Mouse (Mus musculus) stomach, embryonic 16.5 days (tissue): Measurements from ENCODE around the gene 2310046K23Rik. TPM values are rescaled to one million over a fixed set of nuclear protein-coding genes. Genes with fewer than 3 reads are reported as not detected.

Source experiments
- ATAC-seq: fragments of 200-750 bp; cut with Nextera tagmentation; 2 replicates; pipeline ENCODE4 v1.8.0; 2017; ENCODE audit warnings: moderate number of reproducible peaks, moderate TSS enrichment; ENCODE audit not compliant: insufficient read depth, low FRiP score
- H3K27ac ChIP-seq: fragments of 300-500 bp; sonication (generic); 2 replicates; pipeline ENCODE4 v1.5.1; 2014; ENCODE audit warnings: low read length
- H3K27me3 ChIP-seq: fragments of 300-500 bp; sonication (generic); 2 replicates; pipeline ENCODE4 v1.6.1; 2014; ENCODE audit warnings: low read length, control low read depth, mixed read lengths; ENCODE audit not compliant: control insufficient read depth, insufficient read depth
- H3K36me3 ChIP-seq: fragments of 300-500 bp; sonication (generic); 2 replicates; pipeline ENCODE4 v1.6.1; 2014; ENCODE audit warnings: low read length; ENCODE audit not compliant: control insufficient read depth, insufficient read depth
- H3K4me1 ChIP-seq: fragments of 300-500 bp; sonication (generic); 2 replicates; pipeline ENCODE4 v1.6.1; 2014; ENCODE audit warnings: low read length, control low read depth, mixed read lengths; ENCODE audit not compliant: control insufficient read depth, insufficient read depth
- H3K4me2 ChIP-seq: fragments of 300-500 bp; sonication (generic); 2 replicates; pipeline ENCODE4 v1.6.1; 2014; ENCODE audit warnings: low read depth, low read length, mixed read lengths
- H3K4me3 ChIP-seq: fragments of 300-500 bp; sonication (generic); replicated peaks from 2 replicates; pipeline ENCODE4 v1.5.1; 2014; ENCODE audit warnings: mild to moderate bottlenecking, low read length
- H3K9ac ChIP-seq: fragments of 300-500 bp; sonication (generic); 2 replicates; pipeline ENCODE4 v1.6.1; 2014; ENCODE audit warnings: low read length
- H3K9me3 ChIP-seq: fragments of 300-500 bp; sonication (generic); replicated peaks from 2 replicates; pipeline ENCODE4 v1.6.1; 2016; ENCODE audit warnings: low read length, control low read depth; ENCODE audit not compliant: control insufficient read depth
- WGBS: fragments of 180-500 bp; shearing (Covaris S2); extraction: QIAGEN DNeasy Blood & Tissue Kit; methylation state at CpG from one replicate; pipeline ENCODE4 v1.1.7; 2014; 5-methylcytosine and 5-hydroxymethylcytosine counted together
- polyA plus RNA-seq: library from polyadenylated mRNA; unstranded; fragments of >200 nt; fragmentation: Nextera tagmentation; extraction: Ambion mirVana; gene quantifications from 2 replicates; pipeline ENCODE4 v1.2.1, GENCODE M21; 2015

Gene 2310046K23Rik
- polyA plus RNA-seq, result not detected in 2 replicates

- ATAC-seq, result no peak
Measured at GRCm38 (mm10) chr3:92534411-92534810, at the start of gene 2310046K23Rik. Gene 2310046K23Rik, minus strand, starts transcription at chr3:92534511.

GRCm38 (mm10) chr3:92583164-92583826 is 49.0 kb upstream of the 2310046K23Rik start:
- H3K27me3 ChIP-seq, result no peaks in the 10 kb centered on the region
- no peak overlapping the region for H3K4me3 ChIP-seq
- H3K4me1 ChIP-seq, result 0 out of 2 replicates have a peak, but pooled peaks cover 4% of the 10 kb centered on the region
- 42% methylated on average over 3 of the region's 3 CpGs for WGBS
- H3K36me3 ChIP-seq, result no peaks in the 10 kb centered on the region
- no peak for ATAC-seq
- H3K9me3 ChIP-seq, result no peaks in the 10 kb centered on the region
- no peak overlapping the region for H3K27ac ChIP-seq
- no peak overlapping the region for H3K4me2 ChIP-seq
- no peak overlapping the region for H3K9ac ChIP-seq

More at GRCm38 (mm10) chr3:92534411-92534810, at the start of gene 2310046K23Rik:
- Histone ChIP-seq H3K27ac (no peak within 1 kb of the TSS), H3K36me3 (no peaks in the 10 kb centered on the region), H3K27me3 (no peaks in the 10 kb centered on the region), H3K9ac (no peak within 1 kb of the TSS), H3K9me3 (no peaks in the 10 kb centered on the region), H3K4me3 (no peak within 1 kb of the TSS), H3K4me2 (no peak within 1 kb of the TSS), H3K4me1 (no peaks in the 10 kb centered on the region)
- WGBS, result 87% methylated on average over 3 of the region's 3 CpGs

GRCm38 (mm10) chr3:92579508-92579907 is 45.2 kb upstream of the 2310046K23Rik start:
- peak; percentile 75; the same call in 1 of the 2 replicates for ATAC-seq
- Histone ChIP-seq H3K9me3 (no peaks in the 10 kb centered on the region), H3K27ac (peak overlapping the region; percentile 69), H3K9ac (no peak overlapping the region), H3K27me3 (no peaks in the 10 kb centered on the region), H3K4me3 (no peak overlapping the region), H3K36me3 (no peaks in the 10 kb centered on the region), H3K4me2 (no peak overlapping the region), H3K4me1 (0 out of 2 replicates have a peak, but pooled peaks cover 4% of the 10 kb centered on the region)
- 56% methylated on average over 1 of the region's 1 CpGs for WGBS

DNA sequence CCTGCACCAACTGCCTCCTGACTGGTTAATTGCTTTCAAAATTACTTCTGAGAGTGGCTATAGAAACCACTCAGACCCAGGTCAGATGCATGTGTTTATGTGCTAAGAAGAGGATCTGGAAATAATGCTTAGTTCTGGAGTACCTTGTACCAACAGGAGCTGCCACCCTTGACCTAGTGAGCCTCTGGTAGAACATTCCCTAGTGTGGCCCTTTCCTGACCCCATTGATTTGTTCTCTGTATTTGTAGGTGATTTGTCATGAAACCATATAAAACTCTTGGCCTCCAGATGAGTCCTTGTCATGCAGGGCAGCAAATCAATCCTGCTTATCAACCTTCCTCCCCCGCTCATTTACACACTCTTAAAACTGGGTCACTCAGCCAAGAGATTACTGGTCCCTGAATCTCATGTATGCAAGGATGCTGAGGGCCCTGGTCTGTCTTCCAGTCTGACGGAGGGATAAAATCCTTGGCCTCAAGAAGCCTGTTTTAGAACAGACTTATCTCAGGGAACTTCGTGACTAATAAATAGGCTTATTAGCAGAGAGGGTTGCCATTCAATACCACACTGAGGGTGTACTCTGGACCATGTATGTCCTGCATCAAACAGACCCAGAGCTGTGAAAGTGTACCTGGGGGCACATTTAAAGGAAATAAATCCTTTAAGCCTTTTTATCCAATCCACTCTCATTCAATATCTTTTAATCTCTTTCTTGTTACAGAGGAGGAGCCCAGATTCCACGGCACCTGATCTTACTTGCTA is 44.5 kb upstream of the 2310046K23Rik start:
- H3K4me2 ChIP-seq, result no peak overlapping the region
- H3K9me3 ChIP-seq, result no peaks in the 10 kb centered on the region
- H3K4me3 ChIP-seq, result no peak overlapping the region
- H3K27me3 ChIP-seq, result no peaks in the 10 kb centered on the region
- H3K36me3 ChIP-seq, result no peaks in the 10 kb centered on the region
- H3K4me1 ChIP-seq, result 0 out of 2 replicates have a peak, but pooled peaks cover 4% of the 10 kb centered on the region
- 44% methylated on average over 4 of the region's 4 CpGs for WGBS
- H3K9ac ChIP-seq, result no peak overlapping the region
- ATAC-seq, result 0 out of 2 replicates have a peak, but pooled peaks have one; percentile 25
- H3K27ac ChIP-seq, result peak overlapping the region; percentile 69

- no peak within 1 kb of the TSS for H3K4me3 ChIP-seq
- no peak within 1 kb of the TSS for H3K4me2 ChIP-seq
- WGBS, result 71% methylated on average over 1 of the region's 1 CpGs
- H3K27ac ChIP-seq, result no peak within 1 kb of the TSS
- ATAC-seq, result no peak
- no peak within 1 kb of the TSS for H3K9ac ChIP-seq
- no peaks in the 10 kb centered on the region for H3K27me3 ChIP-seq
- H3K9me3 ChIP-seq, result no peaks in the 10 kb centered on the region
- H3K4me1 ChIP-seq, result no peaks in the 10 kb centered on the region
- H3K36me3 ChIP-seq, result no peaks in the 10 kb centered on the region
Measured at GRCm38 (mm10) chr3:92573449-92574041, 39.2 kb upstream of the 2310046K23Rik start, which contains the start of gene Ivl. Gene Ivl, minus strand, starts transcription at chr3:92573735.

DNA sequence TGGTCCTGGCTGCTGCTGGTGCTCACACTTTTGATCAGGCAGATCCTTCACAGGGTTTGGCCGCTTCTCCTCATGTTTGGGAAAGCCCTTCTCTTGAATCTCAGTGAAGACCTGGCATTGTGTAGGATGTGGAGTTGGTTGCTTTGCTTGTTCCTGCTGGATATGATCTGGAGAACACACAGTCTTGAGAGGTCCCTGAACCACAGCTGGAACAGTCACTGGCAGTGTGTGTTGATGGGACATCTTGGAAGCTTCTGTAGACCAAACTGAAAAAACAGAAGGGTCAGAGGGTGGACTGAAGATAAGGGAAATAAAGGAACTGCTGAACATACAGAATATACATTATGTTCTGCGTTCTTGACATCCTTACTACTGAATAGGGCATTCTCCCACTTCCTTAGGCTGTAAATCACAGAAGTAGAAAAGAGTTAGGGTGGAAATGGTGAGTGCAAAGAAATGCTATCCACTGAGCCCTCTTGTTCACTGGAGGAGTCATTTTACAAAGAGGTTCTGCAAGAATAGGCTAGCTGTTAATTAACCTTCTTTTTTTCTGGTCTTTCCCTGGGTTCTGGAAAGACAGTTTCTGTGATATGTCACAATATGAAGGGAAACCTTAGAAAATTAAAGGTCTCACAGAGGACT is 38.3 kb upstream of the 2310046K23Rik start:
- Histone ChIP-seq H3K27ac (no peak overlapping the region), H3K4me3 (no peak overlapping the region), H3K36me3 (no peaks in the 10 kb centered on the region), H3K4me1 (no peaks in the 10 kb centered on the region), H3K27me3 (no peaks in the 10 kb centered on the region), H3K9ac (no peak overlapping the region), H3K4me2 (no peak overlapping the region), H3K9me3 (no peaks in the 10 kb centered on the region)
- WGBS, result 44% methylated on average over 2 of the region's 2 CpGs
- ATAC-seq, result no peak

DNA sequence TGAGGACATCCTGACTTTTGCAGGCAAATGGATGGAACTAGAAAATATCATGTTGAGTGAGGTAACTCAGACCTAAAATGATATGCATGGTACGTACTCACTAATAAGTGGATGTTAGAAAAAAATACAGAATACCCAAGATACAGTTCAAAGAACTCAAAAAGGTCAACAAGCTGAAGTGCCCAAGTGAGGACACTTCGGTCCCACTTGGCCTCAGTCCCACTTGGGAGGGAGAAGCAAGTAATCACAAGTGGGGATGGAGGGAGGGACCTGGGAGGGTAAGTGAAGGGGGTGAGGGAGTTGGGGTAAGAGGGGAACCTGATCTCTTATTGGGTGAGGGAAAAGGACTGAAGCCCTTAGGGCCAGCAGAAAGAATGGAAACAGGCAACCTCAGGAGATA is 34.4 kb upstream of the 2310046K23Rik start:
- ATAC-seq, result no peak
- Histone ChIP-seq H3K9ac (no peak overlapping the region), H3K4me2 (no peak overlapping the region), H3K27me3 (no peaks in the 10 kb centered on the region), H3K4me3 (no peak overlapping the region), H3K9me3 (no peaks in the 10 kb centered on the region), H3K27ac (no peak overlapping the region), H3K36me3 (no peaks in the 10 kb centered on the region), H3K4me1 (no peaks in the 10 kb centered on the region)
- WGBS, result 88% methylated on average over 2 of the region's 2 CpGs

DNA sequence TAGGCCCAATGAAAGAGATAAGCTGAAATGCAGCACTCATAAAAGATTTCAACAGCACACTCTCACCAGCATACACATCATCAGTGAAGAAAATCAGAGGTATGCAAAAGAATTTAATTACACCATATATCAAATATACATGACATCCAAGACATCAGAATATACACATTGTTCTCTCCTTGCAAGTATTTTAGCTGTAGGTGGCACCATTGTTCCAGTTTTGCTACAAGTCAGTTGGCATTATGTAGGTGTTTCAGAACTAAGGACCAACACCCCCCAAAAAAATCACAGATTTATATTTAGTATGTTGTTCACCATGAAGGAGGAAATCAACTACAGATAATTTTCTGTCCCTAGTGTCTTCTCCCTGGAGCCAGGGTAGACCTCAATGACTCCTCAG is 31.1 kb upstream of the 2310046K23Rik start:
- Histone ChIP-seq H3K4me1 (no peaks in the 10 kb centered on the region), H3K4me3 (no peak overlapping the region), H3K27me3 (no peaks in the 10 kb centered on the region), H3K4me2 (no peak overlapping the region), H3K9me3 (no peaks in the 10 kb centered on the region), H3K27ac (no peak overlapping the region), H3K9ac (no peak overlapping the region), H3K36me3 (no peaks in the 10 kb centered on the region)
- ATAC-seq, result no peak
